Mouse (Mus musculus): ENCODE data around the gene Gm4981.

DNA sequence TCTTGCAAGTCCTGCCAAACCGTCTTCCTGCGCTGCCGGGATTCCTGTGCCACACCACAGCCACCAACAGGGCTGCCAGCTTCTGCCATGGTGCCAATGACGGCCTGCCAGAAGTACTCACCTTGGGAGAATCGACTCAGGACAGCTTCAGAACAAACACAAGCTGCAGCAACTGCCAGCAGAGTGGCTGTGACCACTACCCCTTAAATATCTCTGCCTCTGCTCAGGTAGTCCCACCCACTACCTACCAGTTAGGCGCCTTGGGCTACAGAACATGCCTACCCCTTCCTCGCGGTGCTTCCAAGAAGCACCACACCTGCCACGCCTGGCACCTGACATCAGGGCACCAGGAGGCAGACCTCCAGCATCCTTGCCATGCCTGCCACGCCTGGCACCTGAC, at the start of gene Gm4981:
- TF ChIP-seq POLR2A (IDR thresholded peaks at IDR 0.05; ENCODE audit: extremely low read depth, insufficient read depth, low read length) (no peak), CTCF (IDR thresholded peaks at IDR 0.05; ENCODE audit: low read depth, low read length) (no peak)
